Mouse (Mus musculus): ENCODE measurements at regions not wholly inside any gene's neighbourhood (a gene's known extent, or its start where the extent isn't known, plus 50 kb on each side); places are given as distances from the start of the nearest gene placed in this dataset.

GRCm38 (mm10) chr14:104002421-104002820, 158.2 kb upstream of the Ednrb start:
- no peak for TF ChIP-seq CTCF (IDR thresholded peaks at IDR 0.05; ENCODE audit: borderline replicate concordance, extremely low read depth, insufficient read depth, insufficient read length)
- no peak for TF ChIP-seq POLR2A (IDR thresholded peaks at IDR 0.05; ENCODE audit: borderline replicate concordance, extremely low read depth, insufficient read depth, insufficient read length, poor library complexity, severe bottlenecking)

GRCm38 (mm10) chr14:103990418-103990817, 146.2 kb upstream of the Ednrb start:
- TF ChIP-seq CTCF (IDR thresholded peaks at IDR 0.05; ENCODE audit: borderline replicate concordance, extremely low read depth, insufficient read depth, insufficient read length) (no peak), POLR2A (IDR thresholded peaks at IDR 0.05; ENCODE audit: borderline replicate concordance, extremely low read depth, insufficient read depth, insufficient read length, poor library complexity, severe bottlenecking) (no peak)
- DNase-seq (ENCODE audit: low read depth) = no peak

More at GRCm38 (mm10) chr14:104002421-104002820, 158.2 kb upstream of the Ednrb start:
- no peak for DNase-seq (ENCODE audit: low read depth)

GRCm38 (mm10) chr14:103989949-103990348, 145.7 kb upstream of the Ednrb start:
- TF ChIP-seq CTCF (IDR thresholded peaks at IDR 0.05; ENCODE audit: borderline replicate concordance, extremely low read depth, insufficient read depth, insufficient read length) (no peak), POLR2A (IDR thresholded peaks at IDR 0.05; ENCODE audit: borderline replicate concordance, extremely low read depth, insufficient read depth, insufficient read length, poor library complexity, severe bottlenecking) (no peak)

GRCm38 (mm10) chr14:103987266-103987665, 143.1 kb upstream of the Ednrb start:
- DNase-seq (ENCODE audit: low read depth) = no peak
- TF ChIP-seq CTCF (IDR thresholded peaks at IDR 0.05; ENCODE audit: borderline replicate concordance, extremely low read depth, insufficient read depth, insufficient read length) (no peak), POLR2A (IDR thresholded peaks at IDR 0.05; ENCODE audit: borderline replicate concordance, extremely low read depth, insufficient read depth, insufficient read length, poor library complexity, severe bottlenecking) (no peak)

More at GRCm38 (mm10) chr14:103989949-103990348, 145.7 kb upstream of the Ednrb start:
- DNase-seq (ENCODE audit: low read depth) = no peak

- DNase-seq (ENCODE audit: low read depth) = no peak
- TF ChIP-seq POLR2A (IDR thresholded peaks at IDR 0.05; ENCODE audit: borderline replicate concordance, extremely low read depth, insufficient read depth, insufficient read length, poor library complexity, severe bottlenecking) = no peak
Measured at GRCm38 (mm10) chr14:103984349-103984748, 140.1 kb upstream of the Ednrb start.

GRCm38 (mm10) chr14:103978808-103979207, 134.6 kb upstream of the Ednrb start:
- TF ChIP-seq POLR2A (IDR thresholded peaks at IDR 0.05; ENCODE audit: borderline replicate concordance, extremely low read depth, insufficient read depth, insufficient read length, poor library complexity, severe bottlenecking) = no peak
- no peak for TF ChIP-seq CTCF (IDR thresholded peaks at IDR 0.05; ENCODE audit: borderline replicate concordance, extremely low read depth, insufficient read depth, insufficient read length)
- no peak for DNase-seq (ENCODE audit: low read depth)

- TF ChIP-seq CTCF (IDR thresholded peaks at IDR 0.05; ENCODE audit: borderline replicate concordance, extremely low read depth, insufficient read depth, insufficient read length) = no peak
- TF ChIP-seq POLR2A (IDR thresholded peaks at IDR 0.05; ENCODE audit: borderline replicate concordance, extremely low read depth, insufficient read depth, insufficient read length, poor library complexity, severe bottlenecking) = no peak
- no peak for DNase-seq (ENCODE audit: low read depth)
Measured at GRCm38 (mm10) chr14:103977769-103978168, 133.6 kb upstream of the Ednrb start.

GRCm38 (mm10) chr14:103973955-103974354, 129.8 kb upstream of the Ednrb start:
- no peak for DNase-seq (ENCODE audit: low read depth)
- TF ChIP-seq POLR2A (IDR thresholded peaks at IDR 0.05; ENCODE audit: borderline replicate concordance, extremely low read depth, insufficient read depth, insufficient read length, poor library complexity, severe bottlenecking) (no peak), CTCF (IDR thresholded peaks at IDR 0.05; ENCODE audit: borderline replicate concordance, extremely low read depth, insufficient read depth, insufficient read length) (no peak)

GRCm38 (mm10) chr14:103973111-103973510, 128.9 kb upstream of the Ednrb start:
- DNase-seq (ENCODE audit: low read depth) = no peak
- TF ChIP-seq CTCF (IDR thresholded peaks at IDR 0.05; ENCODE audit: borderline replicate concordance, extremely low read depth, insufficient read depth, insufficient read length) (no peak), POLR2A (IDR thresholded peaks at IDR 0.05; ENCODE audit: borderline replicate concordance, extremely low read depth, insufficient read depth, insufficient read length, poor library complexity, severe bottlenecking) (no peak)

- TF ChIP-seq POLR2A (IDR thresholded peaks at IDR 0.05; ENCODE audit: borderline replicate concordance, extremely low read depth, insufficient read depth, insufficient read length, poor library complexity, severe bottlenecking) (no peak), CTCF (IDR thresholded peaks at IDR 0.05; ENCODE audit: borderline replicate concordance, extremely low read depth, insufficient read depth, insufficient read length) (no peak)
- DNase-seq (ENCODE audit: low read depth) = no peak
Measured at GRCm38 (mm10) chr14:103969305-103969704, 125.1 kb upstream of the Ednrb start.

- no peak for TF ChIP-seq POLR2A (IDR thresholded peaks at IDR 0.05; ENCODE audit: borderline replicate concordance, extremely low read depth, insufficient read depth, insufficient read length, poor library complexity, severe bottlenecking)
- no peak for DNase-seq (ENCODE audit: low read depth)
Measured at GRCm38 (mm10) chr14:103966293-103966692, 122.1 kb upstream of the Ednrb start.

GRCm38 (mm10) chr14:103962303-103962881, 118.2 kb upstream of the Ednrb start:
- TF ChIP-seq CTCF (IDR thresholded peaks at IDR 0.05; ENCODE audit: borderline replicate concordance, extremely low read depth, insufficient read depth, insufficient read length) = no peak
- no peak for TF ChIP-seq POLR2A (IDR thresholded peaks at IDR 0.05; ENCODE audit: borderline replicate concordance, extremely low read depth, insufficient read depth, insufficient read length, poor library complexity, severe bottlenecking)
- no peak for DNase-seq (ENCODE audit: low read depth)
